Mouse (Mus musculus): ENCODE measurements around the gene Ap3d1. TPM values are rescaled to one million over a fixed set of nuclear protein-coding genes. Genes with fewer than 3 reads are reported as not detected.

The Ap3d1 gene
- polyA plus RNA-seq, 1 experiment from 2014 or later: 101 TPM

Other genes with a start within 250 kb of the Ap3d1 start
- 2.1 and 2.5 TPM in 2 replicates for gene Onecut3, start 247.4 kb downstream of the Ap3d1 start, polyA plus RNA-seq (2015; fragmentation: Nextera tagmentation; extraction: Ambion mirVana)
- gene Atp8b3, start 203.1 kb downstream of the Ap3d1 start, polyA plus RNA-seq (2015; fragmentation: Nextera tagmentation; extraction: Ambion mirVana): 1.2 and 1.3 TPM in 2 replicates
- 28.8 and 31.3 TPM in 2 replicates for gene Rexo1, start 180.7 kb downstream of the Ap3d1 start, polyA plus RNA-seq (2015; fragmentation: Nextera tagmentation; extraction: Ambion mirVana)
- 4.6 and 4.9 TPM in 2 replicates for gene Klf16, start 164.9 kb downstream of the Ap3d1 start, polyA plus RNA-seq (2015; fragmentation: Nextera tagmentation; extraction: Ambion mirVana)
- 93.8 and 96.2 TPM in 2 replicates for gene Abhd17a, start 151.9 kb downstream of the Ap3d1 start, polyA plus RNA-seq (2015; fragmentation: Nextera tagmentation; extraction: Ambion mirVana)
- 65.1 and 67.5 TPM in 2 replicates for gene Scamp4, start 139.4 kb downstream of the Ap3d1 start, polyA plus RNA-seq (2015; fragmentation: Nextera tagmentation; extraction: Ambion mirVana)
- 4.4 and 6.4 TPM in 2 replicates for gene Adat3, start 139.4 kb downstream of the Ap3d1 start, polyA plus RNA-seq (2015; fragmentation: Nextera tagmentation; extraction: Ambion mirVana)
- gene Gm49322, start 136.2 kb downstream of the Ap3d1 start, polyA plus RNA-seq (2015; fragmentation: Nextera tagmentation; extraction: Ambion mirVana): 3.1 and 3.3 TPM in 2 replicates
- gene Csnk1g2, start 119.4 kb downstream of the Ap3d1 start, polyA plus RNA-seq (2015; fragmentation: Nextera tagmentation; extraction: Ambion mirVana): 98.5 and 102 TPM in 2 replicates
- 75.7 and 77.8 TPM in 2 replicates for gene Btbd2, start 85.2 kb downstream of the Ap3d1 start, polyA plus RNA-seq (2015; fragmentation: Nextera tagmentation; extraction: Ambion mirVana)
- gene Mknk2, start 64.2 kb downstream of the Ap3d1 start, polyA plus RNA-seq (2015; fragmentation: Nextera tagmentation; extraction: Ambion mirVana): 55.4 and 56.2 TPM in 2 replicates
- gene Mob3a, start 40.3 kb downstream of the Ap3d1 start, polyA plus RNA-seq (2015; fragmentation: Nextera tagmentation; extraction: Ambion mirVana): 51.8 and 56.8 TPM in 2 replicates
- gene Izumo4, start 40.1 kb downstream of the Ap3d1 start, polyA plus RNA-seq (2015; fragmentation: Nextera tagmentation; extraction: Ambion mirVana): 36.4 and 42.8 TPM in 2 replicates
- gene Dot1l, start 12.9 kb upstream of the Ap3d1 start, polyA plus RNA-seq (2015; fragmentation: Nextera tagmentation; extraction: Ambion mirVana): 18.9 and 19.4 TPM in 2 replicates
- 55.9 and 61.6 TPM in 2 replicates for gene Sf3a2, start 55.9 kb upstream of the Ap3d1 start, polyA plus RNA-seq (2015; fragmentation: Nextera tagmentation; extraction: Ambion mirVana)
- gene Plekhj1, start 56.4 kb upstream of the Ap3d1 start, polyA plus RNA-seq (2015; fragmentation: Nextera tagmentation; extraction: Ambion mirVana): 128 and 132 TPM in 2 replicates
- gene Amh, start 63.0 kb upstream of the Ap3d1 start, polyA plus RNA-seq (2015; fragmentation: Nextera tagmentation; extraction: Ambion mirVana): 0.22 TPM in 1 of 2 replicates, not detected in the other
- 0.56 and 0.95 TPM in 2 replicates for gene Jsrp1, start 71.2 kb upstream of the Ap3d1 start, polyA plus RNA-seq (2015; fragmentation: Nextera tagmentation; extraction: Ambion mirVana)
- 1,227 and 1,240 TPM in 2 replicates for gene Oaz1, start 84.4 kb upstream of the Ap3d1 start, polyA plus RNA-seq (2015; fragmentation: Nextera tagmentation; extraction: Ambion mirVana)
- 3.4 and 3.5 TPM in 2 replicates for gene Lingo3, start 101.8 kb upstream of the Ap3d1 start, polyA plus RNA-seq (2015; fragmentation: Nextera tagmentation; extraction: Ambion mirVana)
- gene Lsm7, start 112.9 kb upstream of the Ap3d1 start, polyA plus RNA-seq (2015; fragmentation: Nextera tagmentation; extraction: Ambion mirVana): 210 and 237 TPM in 2 replicates
- gene Sppl2b, start 113.0 kb upstream of the Ap3d1 start, polyA plus RNA-seq (2015; fragmentation: Nextera tagmentation; extraction: Ambion mirVana): 63.6 and 68.8 TPM in 2 replicates
- gene Tmprss9, start 129.6 kb upstream of the Ap3d1 start, polyA plus RNA-seq (2015; fragmentation: Nextera tagmentation; extraction: Ambion mirVana): 0.13 and 0.17 TPM in 2 replicates
- gene Timm13, start 158.7 kb upstream of the Ap3d1 start, polyA plus RNA-seq (2015; fragmentation: Nextera tagmentation; extraction: Ambion mirVana): 333 and 336 TPM in 2 replicates
- 41.5 and 43.9 TPM in 2 replicates for gene Lmnb2, start 176.0 kb upstream of the Ap3d1 start, polyA plus RNA-seq (2015; fragmentation: Nextera tagmentation; extraction: Ambion mirVana)
- gene Gadd45b, start 187.8 kb upstream of the Ap3d1 start, polyA plus RNA-seq (2015; fragmentation: Nextera tagmentation; extraction: Ambion mirVana): 8.0 and 8.1 TPM in 2 replicates

All from hindbrain, embryonic 13.5 days (tissue).